Mouse (Mus musculus) lung, postnatal 0 days (tissue): Measurements from ENCODE around the gene Prr22. TPM values are rescaled to one million over a fixed set of nuclear protein-coding genes. Genes with fewer than 3 reads are reported as not detected.

ENCODE experiments used
- ATAC-seq: fragments of 200-750 bp; cut with Nextera tagmentation; 2 replicates; pipeline ENCODE4 v1.8.0; 2017; ENCODE audit warnings: moderate library complexity
- DNase-seq: peaks from one replicate; pipeline ENCODE4 v3.0.0-alpha.2; 2016; ENCODE audit warnings: low spot score
- H3K27ac ChIP-seq: fragments of 300-500 bp; sonication (generic); 2 replicates; pipeline ENCODE4 v1.5.1; 2014; ENCODE audit warnings: antibody characterized with exemption, mild to moderate bottlenecking, low read length, mixed read lengths
- H3K27me3 ChIP-seq: fragments of 300-500 bp; sonication (generic); replicated peaks from 2 replicates; pipeline ENCODE4 v1.6.1; 2014; ENCODE audit warnings: low read length, mixed read lengths; ENCODE audit not compliant: insufficient read depth
- H3K36me3 ChIP-seq: fragments of 300-500 bp; sonication (generic); 2 replicates; pipeline ENCODE4 v1.6.1; 2014; ENCODE audit warnings: low read length, mixed read lengths; ENCODE audit not compliant: insufficient read depth
- H3K4me1 ChIP-seq: fragments of 300-500 bp; sonication (generic); 2 replicates; pipeline ENCODE4 v1.6.1; 2014; ENCODE audit warnings: antibody characterized with exemption, low read depth, low read length, mixed read lengths; ENCODE audit not compliant: insufficient read depth
- H3K4me2 ChIP-seq: fragments of 300-500 bp; sonication (generic); replicated peaks from 2 replicates; pipeline ENCODE4 v1.6.1; 2014; ENCODE audit warnings: low read depth, mild to moderate bottlenecking, low read length, moderate library complexity, mixed read lengths
- H3K4me3 ChIP-seq: fragments of 300-500 bp; sonication (generic); 2 replicates; pipeline ENCODE4 v1.5.1; 2014; ENCODE audit warnings: low read depth, low read length
- H3K9ac ChIP-seq: fragments of 300-500 bp; sonication (generic); replicated peaks from 2 replicates; pipeline ENCODE4 v1.6.1; 2014; ENCODE audit warnings: low read depth, mild to moderate bottlenecking
- H3K9me3 ChIP-seq: fragments of 300-500 bp; sonication (generic); 2 replicates; pipeline ENCODE4 v1.6.1; 2016; ENCODE audit warnings: low read length, mixed read lengths
- CTCF ChIP-seq: IDR thresholded peaks from 2 replicates; pipeline ENCODE4 v1.5.1; 2016; ENCODE audit warnings: antibody characterized with exemption, mild to moderate bottlenecking
- EP300 ChIP-seq: IDR thresholded peaks from 2 replicates; pipeline ENCODE4 v1.6.1; 2016; ENCODE audit warnings: antibody characterized with exemption, mild to moderate bottlenecking, control low read depth
- whole genome bisulfite sequencing: fragments of 180-500 bp; shearing (Covaris S2); extraction: QIAGEN DNeasy Blood & Tissue Kit; methylation state at CpG from one replicate; pipeline ENCODE4 v1.1.7; 2014; 5-methylcytosine and 5-hydroxymethylcytosine counted together
- polyA plus RNA-seq: library from polyadenylated mRNA; unstranded; fragments of >200 nt; fragmentation: Nextera tagmentation; extraction: Ambion mirVana; gene quantifications from 2 replicates; pipeline ENCODE4 v1.2.1, GENCODE M21; 2015

Prr22 gene
- polyA plus RNA-seq, 1 experiment from 2014 or later: 0.23 TPM

DNA sequence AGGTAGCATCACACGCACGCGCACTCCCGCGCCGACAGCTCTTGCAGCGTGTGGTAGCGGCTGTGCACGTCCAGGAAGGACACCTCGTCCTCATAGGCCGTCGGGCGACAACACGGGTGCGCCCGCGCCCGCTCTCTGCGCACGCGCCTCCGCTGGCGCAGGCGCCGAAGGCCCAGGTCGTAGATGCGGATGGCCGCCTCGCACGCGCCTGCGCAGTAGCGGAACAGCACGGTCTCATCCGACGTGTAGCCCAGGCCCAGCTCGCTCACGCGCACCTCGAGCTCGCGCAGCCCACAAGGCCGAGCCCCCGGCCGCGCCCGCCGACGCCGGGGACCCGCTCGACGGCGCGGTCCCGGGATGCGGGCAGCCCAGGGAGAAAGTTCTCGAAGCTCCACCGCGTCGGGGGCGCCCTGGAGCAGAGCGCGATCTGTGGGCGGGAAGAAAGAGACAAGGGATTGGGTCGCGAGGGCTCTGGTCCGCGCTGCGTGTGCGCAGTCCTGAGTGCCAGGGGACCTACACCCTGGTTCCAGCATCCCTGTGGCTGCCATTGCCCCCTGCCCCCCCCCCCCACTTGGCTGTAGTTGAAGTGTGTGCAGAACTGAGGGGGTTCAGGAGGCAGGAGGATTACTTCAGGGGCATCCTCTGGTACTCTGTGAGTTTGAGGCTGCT is 18.5 kb upstream of the Prr22 start:
- 0 out of 2 replicates have a peak overlapping the region, but pooled peaks have one; percentile 10 for H3K4me3 ChIP-seq
- H3K9me3 ChIP-seq: no peaks in the 10 kb centered on the region
- no peak overlapping the region for H3K27ac ChIP-seq
- TF ChIP-seq EP300: no peak
- no peak for TF ChIP-seq CTCF
- no peaks in the 10 kb centered on the region for H3K36me3 ChIP-seq
- peak; percentile 70 for ATAC-seq
- H3K4me2 ChIP-seq: peak overlapping the region; percentile 41
- DNase-seq: peak; percentile 68
- H3K4me1 ChIP-seq: no peaks in the 10 kb centered on the region
- 22% methylated on average over 64 of the region's 71 CpGs for WGBS
- peaks cover 17% of the 10 kb centered on the region for H3K27me3 ChIP-seq
- no peak overlapping the region for H3K9ac ChIP-seq

DNA sequence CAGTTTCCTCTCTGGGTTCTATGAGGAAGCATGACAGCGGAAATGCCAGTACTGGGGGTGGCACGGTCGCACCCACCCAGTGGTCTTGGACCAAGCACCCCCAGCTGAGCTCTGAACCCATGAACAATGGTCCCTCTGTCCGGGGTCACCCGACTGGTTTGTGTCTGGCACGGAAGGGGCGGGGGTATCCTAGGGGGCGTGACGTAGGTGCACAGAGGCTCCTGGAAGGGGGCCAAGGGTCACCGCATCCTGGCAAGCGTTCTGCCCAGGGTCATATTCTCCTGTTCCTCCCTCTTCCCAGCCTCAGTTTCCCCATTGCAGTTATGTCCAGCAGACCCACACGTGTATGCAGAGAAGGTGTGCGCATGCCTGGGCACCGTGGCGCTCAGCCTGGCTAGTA is 16.6 kb upstream of the Prr22 start:
- peaks cover 25% of the 10 kb centered on the region for H3K27me3 ChIP-seq
- H3K36me3 ChIP-seq: no peaks in the 10 kb centered on the region
- no peak for TF ChIP-seq EP300
- no peak for TF ChIP-seq CTCF
- DNase-seq: no peak
- 17% methylated on average over 15 of the region's 15 CpGs for WGBS
- 0 out of 2 replicates have a peak, but pooled peaks cover 6% of the 10 kb centered on the region for H3K4me1 ChIP-seq
- no peak overlapping the region for H3K9ac ChIP-seq
- H3K4me3 ChIP-seq: no peak overlapping the region
- H3K9me3 ChIP-seq: no peaks in the 10 kb centered on the region
- no peak overlapping the region for H3K4me2 ChIP-seq
- no peak for ATAC-seq
- H3K27ac ChIP-seq: no peak overlapping the region

DNA sequence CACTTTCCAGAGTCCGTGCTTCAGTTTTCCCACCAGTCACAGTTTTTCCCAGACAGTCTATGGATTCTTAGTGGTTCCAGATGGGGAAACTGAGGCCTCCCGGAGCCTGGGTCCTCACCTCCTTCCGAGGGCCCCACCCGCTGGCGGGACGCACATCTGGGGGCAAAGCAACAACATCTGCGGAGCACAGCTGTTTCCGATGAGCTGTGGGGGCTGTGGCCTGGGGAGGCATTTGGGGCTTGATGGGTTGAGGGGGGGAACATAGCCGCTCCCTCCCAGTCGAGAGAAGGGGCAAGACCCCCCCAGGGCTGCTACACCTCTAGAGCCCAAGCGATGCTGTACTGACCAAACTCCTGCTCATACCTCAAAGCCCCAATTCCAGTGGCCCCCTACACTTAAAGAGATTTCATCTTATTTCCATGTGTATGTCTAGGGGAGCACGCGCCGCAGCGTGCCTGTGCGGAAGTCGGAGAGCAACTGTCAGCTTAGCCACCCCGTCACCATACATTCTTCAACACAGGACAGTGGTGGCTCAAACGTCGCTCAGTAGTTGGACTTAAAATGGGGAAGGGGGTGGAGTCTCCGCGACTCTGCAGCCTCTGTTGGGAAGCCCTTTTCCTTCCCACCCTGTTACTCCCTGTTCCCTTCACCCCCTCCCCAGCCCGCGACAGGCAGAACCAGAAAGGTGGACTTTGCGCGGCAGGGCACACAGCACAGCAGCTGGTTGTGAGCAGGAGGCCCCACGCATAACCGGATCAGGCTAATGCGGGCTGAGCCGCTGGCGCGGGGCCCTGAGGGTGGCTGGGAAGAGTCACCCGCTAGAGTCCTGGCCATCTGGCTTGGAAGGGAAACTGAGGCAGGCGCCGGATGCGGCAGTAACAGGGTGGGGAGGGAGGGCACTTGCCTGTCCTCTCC is 15.5 kb upstream of the Prr22 start:
- H3K4me3 ChIP-seq: no peak overlapping the region
- no peak overlapping the region for H3K27ac ChIP-seq
- H3K36me3 ChIP-seq: no peaks in the 10 kb centered on the region
- DNase-seq: no peak
- H3K27me3 ChIP-seq: peaks cover 25% of the 10 kb centered on the region
- no peaks in the 10 kb centered on the region for H3K9me3 ChIP-seq
- ATAC-seq: no peak
- 0 out of 2 replicates have a peak, but pooled peaks cover 6% of the 10 kb centered on the region for H3K4me1 ChIP-seq
- TF ChIP-seq EP300 (no peak), CTCF (no peak)
- 17% methylated on average over 36 of the region's 36 CpGs for WGBS
- H3K9ac ChIP-seq: no peak overlapping the region
- no peak overlapping the region for H3K4me2 ChIP-seq

DNA sequence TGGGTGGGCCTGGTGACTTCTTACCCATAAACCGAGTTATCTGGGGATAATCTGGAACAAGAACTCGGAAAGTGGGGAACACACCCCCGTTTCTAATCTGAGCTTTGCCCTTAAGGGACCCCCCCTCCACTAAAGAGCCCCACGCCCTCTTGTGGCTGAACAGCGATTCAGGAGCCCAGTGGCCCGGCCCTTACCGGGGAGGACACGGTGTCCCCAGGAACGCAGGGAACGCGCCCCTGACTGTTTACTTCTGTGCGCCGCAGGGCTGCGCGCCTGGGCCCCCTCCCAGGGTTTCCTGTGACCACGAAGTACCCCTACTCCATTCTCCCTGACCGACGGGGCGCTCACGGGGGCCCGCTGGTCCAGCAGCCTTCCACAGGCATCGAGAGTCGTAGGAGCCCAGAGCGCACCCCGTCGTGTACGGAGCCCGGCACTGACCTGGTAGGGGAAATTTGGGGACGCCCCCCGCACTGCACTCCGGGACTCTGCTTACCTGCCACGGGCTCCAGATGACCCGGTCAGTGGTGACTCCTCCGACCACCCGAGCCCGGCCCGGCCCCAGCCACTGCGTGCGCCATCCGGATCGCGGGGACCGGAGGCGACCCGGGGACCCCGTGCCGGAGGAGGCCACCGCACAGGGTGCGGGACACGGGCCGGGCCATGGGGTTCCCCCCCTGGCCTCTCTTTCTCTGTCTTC is 13.2 kb upstream of the Prr22 start:
- peak; percentile 69 for DNase-seq
- Histone ChIP-seq H3K4me2 (peak overlapping the region; percentile 100), H3K27ac (no peak overlapping the region), H3K4me1 (0 out of 2 replicates have a peak, but pooled peaks cover 6% of the 10 kb centered on the region), H3K4me3 (peak overlapping the region; percentile 49), H3K27me3 (peaks cover 25% of the 10 kb centered on the region), H3K9me3 (no peaks in the 10 kb centered on the region), H3K9ac (peak overlapping the region; percentile 32; the same call in 1 of the 2 replicates), H3K36me3 (no peaks in the 10 kb centered on the region)
- TF ChIP-seq EP300 (no peak), CTCF (peak; percentile 66)
- peak; percentile 23 for ATAC-seq
- WGBS: 1% methylated on average over 35 of the region's 51 CpGs

DNA sequence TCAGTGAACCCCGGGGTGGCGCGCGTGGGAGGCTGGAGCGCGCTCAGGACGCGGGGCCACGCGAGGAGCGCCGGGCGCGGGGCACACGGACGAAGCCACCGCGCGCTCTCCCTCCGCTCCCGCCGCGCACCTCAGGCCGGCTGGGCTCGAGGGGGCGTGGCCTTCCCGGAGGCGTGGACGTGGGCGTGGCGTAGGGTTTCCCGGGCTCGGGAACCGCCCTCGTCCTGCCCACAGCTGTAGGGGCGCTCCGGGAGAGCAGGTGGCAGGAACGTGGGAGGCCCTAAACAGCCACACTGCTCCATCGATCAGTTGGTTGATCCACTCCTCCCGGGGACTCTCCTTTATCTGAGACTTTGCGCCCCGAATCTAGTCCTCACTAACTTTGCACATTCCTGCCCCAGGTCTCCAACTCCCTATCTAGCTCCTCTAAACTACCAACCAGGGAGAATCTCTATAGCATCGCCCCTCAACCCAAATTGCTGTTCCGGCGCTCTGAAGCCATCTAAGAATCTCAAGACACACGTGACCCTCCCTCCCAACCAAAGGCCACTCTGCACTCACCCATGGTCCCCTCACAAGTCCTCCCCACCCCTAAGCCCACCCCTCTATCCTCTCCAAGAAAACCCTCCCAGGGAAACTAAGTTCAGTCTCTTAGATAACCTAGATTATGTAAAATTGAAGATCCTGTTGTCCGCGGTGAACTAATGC is 12.5 kb upstream of the Prr22 start, which contains the start of gene Nrtn:
Gene Nrtn, minus strand, starts transcription at position 115 of the 708 bp plus-strand sequence.
- Histone ChIP-seq H3K27me3 (peaks cover 25% of the 10 kb centered on the region), H3K27ac (no peak within 1 kb of the TSS), H3K9ac (peak within 1 kb of the TSS; percentile 32; the same call in 1 of the 2 replicates), H3K4me3 (peak within 1 kb of the TSS; percentile 49), H3K9me3 (no peaks in the 10 kb centered on the region), H3K4me1 (0 out of 2 replicates have a peak, but pooled peaks cover 6% of the 10 kb centered on the region), H3K36me3 (no peaks in the 10 kb centered on the region), H3K4me2 (peak within 1 kb of the TSS; percentile 100)
- ATAC-seq (peak; percentile 80), DNase-seq (peak; percentile 91)
- TF ChIP-seq EP300: no peak
- TF ChIP-seq CTCF: no peak
- WGBS: 3% methylated on average over 12 of the region's 48 CpGs
